Mouse (Mus musculus) heart, adult 2 months (tissue): ENCODE data around the gene Grap2. TPM values are rescaled to one million over a fixed set of nuclear protein-coding genes. Genes with fewer than 3 reads are reported as not detected.

Experiments
- DNase-seq, 2 experiments: peaks; one replicate each; pipeline ENCODE4 v3.0.0; 2021
- H3K27ac ChIP-seq: fragments of 200-600 bp; 2 replicates; pipeline ENCODE4 v1.8.1; 2022
- H3K27me3 ChIP-seq: fragments of 200-500 bp; 2 replicates; pipeline ENCODE4 v1.6.1; 2012; ENCODE audit warnings: mild to moderate bottlenecking, low read length, inconsistent platforms, mixed read lengths; ENCODE audit not compliant: control insufficient read depth, insufficient read depth
- H3K36me3 ChIP-seq: fragments of 200-500 bp; 2 replicates; pipeline ENCODE4 v1.6.1; 2012; ENCODE audit warnings: low read length, inconsistent platforms; ENCODE audit not compliant: control insufficient read depth, insufficient read depth
- H3K4me1 ChIP-seq: fragments of 200-500 bp; 2 replicates; pipeline ENCODE4 v1.6.1; 2011; ENCODE audit warnings: low read length; ENCODE audit not compliant: control insufficient read depth, insufficient read depth
- H3K4me3 ChIP-seq: fragments of 200-600 bp; 2 replicates; pipeline ENCODE4 v1.8.1; 2022
- H3K79me2 ChIP-seq: fragments of 200-500 bp; replicated peaks from 2 replicates; pipeline ENCODE4 v1.6.1; 2012; ENCODE audit warnings: mild to moderate bottlenecking, inconsistent platforms, low read length, moderate library complexity, mixed read lengths; ENCODE audit not compliant: control insufficient read depth, insufficient read depth
- H3K9ac ChIP-seq: fragments of 200-500 bp; 2 replicates; pipeline ENCODE4 v1.6.1; 2012; ENCODE audit warnings: low read depth, mild to moderate bottlenecking, control low read depth, inconsistent platforms, low read length, mixed read lengths
- CTCF ChIP-seq: fragments of 200-600 bp; IDR thresholded peaks from 2 replicates; pipeline ENCODE4 v1.8.1; 2022; ENCODE audit warnings: antibody characterized with exemption, mild to moderate bottlenecking, moderate library complexity
- EP300 ChIP-seq: fragments of 200-500 bp; IDR thresholded peaks from 2 replicates; pipeline ENCODE4 v1.6.1; 2011; ENCODE audit warnings: low read depth, low read length, control low read depth; ENCODE audit not compliant: insufficient read depth
- POLR2A ChIP-seq: fragments of 200-500 bp; IDR thresholded peaks from 2 replicates; pipeline ENCODE4 v1.6.1; 2011; ENCODE audit warnings: mild to moderate bottlenecking, low read depth, low read length, control low read depth; ENCODE audit not compliant: insufficient read depth
- WGBS: fragments of 180-500 bp; shearing (Covaris S2); methylation state at CpG from one replicate; pipeline ENCODE4 v1.1.7; 2018; 5-methylcytosine and 5-hydroxymethylcytosine counted together
- intact Hi-C: fragments of 180-260 bp; cut with DNase I; formaldehyde crosslinking; loops from one replicate; pipeline ENCODE4 v1.15.1; 2025
- polyA plus RNA-seq: library from polyadenylated mRNA; depleted of rRNA; stranded (reverse); fragments of >200 nt; gene quantifications from 2 replicates; pipeline ENCODE4 v1.2.3, GENCODE M21; 2012
- total RNA-seq, 2 experiments: library from RNA; stranded (reverse); gene quantifications; 2 replicates each; pipeline ENCODE4 v1.2.3; 2021

Grap2 gene
- total and polyA plus RNA-seq, 3 experiments, result 0.47 to 1.6 (median 1.3) TPM

- intact Hi-C loops, result no loop called here
- Histone ChIP-seq H3K4me1 (peaks cover 4% of the 10 kb centered on the region; the same call in 1 of the 2 replicates), H3K9ac (no peak overlapping the region), H3K36me3 (no peaks in the 10 kb centered on the region), H3K79me2 (no peaks in the 10 kb centered on the region), H3K27me3 (no peaks in the 10 kb centered on the region), H3K27ac (no peak overlapping the region), H3K4me3 (no peak overlapping the region)
- no peak for DNase-seq
- WGBS, result 72% methylated on average over 3 of the region's 3 CpGs
- TF ChIP-seq EP300, result no peak
- no peak for TF ChIP-seq CTCF
- TF ChIP-seq POLR2A, result no peak
Observed at GRCm38 (mm10) chr15:80683990-80684389, 111.6 kb downstream of the Grap2 start.

- Histone ChIP-seq H3K4me1 (peaks cover 4% of the 10 kb centered on the region; the same call in 1 of the 2 replicates), H3K4me3 (no peak overlapping the region), H3K79me2 (no peaks in the 10 kb centered on the region), H3K36me3 (no peaks in the 10 kb centered on the region), H3K9ac (no peak overlapping the region), H3K27me3 (no peaks in the 10 kb centered on the region), H3K27ac (no peak overlapping the region)
- WGBS, result 51% methylated on average over 8 of the region's 8 CpGs
- no peak for TF ChIP-seq POLR2A
- TF ChIP-seq CTCF, result no peak
- no peak for TF ChIP-seq EP300
- intact Hi-C loops, result no loop called here
- no peak for DNase-seq
Observed at GRCm38 (mm10) chr15:80684786-80685602, 112.6 kb downstream of the Grap2 start.

- intact Hi-C loops, result no loop called here
- WGBS, result 62% methylated on average over 7 of the region's 7 CpGs
- Histone ChIP-seq H3K4me3 (no peak overlapping the region), H3K27me3 (no peaks in the 10 kb centered on the region), H3K27ac (no peak overlapping the region), H3K9ac (no peak overlapping the region), H3K79me2 (no peaks in the 10 kb centered on the region), H3K36me3 (no peaks in the 10 kb centered on the region), H3K4me1 (peaks cover 2% of the 10 kb centered on the region; the same call in 1 of the 2 replicates)
- TF ChIP-seq CTCF (no peak), POLR2A (no peak), EP300 (no peak)
- DNase-seq, result no peak
Observed at GRCm38 (mm10) chr15:80685603-80685895, 113.2 kb downstream of the Grap2 start.

GRCm38 (mm10) chr15:80688536-80688935 is 116.1 kb downstream of the Grap2 start:
- no peak overlapping the region for H3K27ac ChIP-seq
- no peaks in the 10 kb centered on the region for H3K36me3 ChIP-seq
- no peak overlapping the region for H3K4me3 ChIP-seq
- no peaks in the 10 kb centered on the region for H3K79me2 ChIP-seq
- H3K9ac ChIP-seq, result no peak overlapping the region
- intact Hi-C loops, result no loop called here
- H3K4me1 ChIP-seq, result no peaks in the 10 kb centered on the region
- TF ChIP-seq POLR2A (no peak), EP300 (no peak), CTCF (no peak)
- WGBS, result 53% methylated on average over 7 of the region's 7 CpGs
- no peak for DNase-seq
- no peaks in the 10 kb centered on the region for H3K27me3 ChIP-seq

- no peaks in the 10 kb centered on the region for H3K79me2 ChIP-seq
- TF ChIP-seq EP300, result no peak
- TF ChIP-seq CTCF, result no peak
- TF ChIP-seq POLR2A, result no peak
- DNase-seq, result no peak
- no peak overlapping the region for H3K4me3 ChIP-seq
- no peaks in the 10 kb centered on the region for H3K36me3 ChIP-seq
- H3K27me3 ChIP-seq, result no peaks in the 10 kb centered on the region
- no peak overlapping the region for H3K9ac ChIP-seq
- intact Hi-C loops, result no loop called here
- no peak overlapping the region for H3K27ac ChIP-seq
- H3K4me1 ChIP-seq, result no peaks in the 10 kb centered on the region
- WGBS, result 43% methylated on average over 3 of the region's 3 CpGs
Observed at GRCm38 (mm10) chr15:80693492-80693891, 121.1 kb downstream of the Grap2 start.

- Histone ChIP-seq H3K79me2 (no peaks in the 10 kb centered on the region), H3K4me1 (no peaks in the 10 kb centered on the region), H3K27me3 (no peaks in the 10 kb centered on the region), H3K36me3 (no peaks in the 10 kb centered on the region), H3K27ac (no peak overlapping the region), H3K9ac (no peak overlapping the region), H3K4me3 (no peak overlapping the region)
- WGBS, result 22% methylated on average over 11 of the region's 11 CpGs
- peak; percentile 41 to 69 for DNase-seq
- TF ChIP-seq CTCF (peak; percentile 85), POLR2A (no peak), EP300 (no peak)
- intact Hi-C loops, result loop anchor here (1.0 to 2.0 kb wide), 3 partner anchors 60 to 406 kb away; no protein-coding TSS in a partner anchor
Observed at GRCm38 (mm10) chr15:80694125-80694910, 121.9 kb downstream of the Grap2 start.
